Mouse (Mus musculus) NIH3T3 (cell line): ENCODE results near the gene Enpp3.

Source experiments
- DNase-seq: peaks from one replicate; pipeline ENCODE4 v3.0.0-alpha.2; 2012; ENCODE audit warnings: low read depth

Gene Enpp3

DNA sequence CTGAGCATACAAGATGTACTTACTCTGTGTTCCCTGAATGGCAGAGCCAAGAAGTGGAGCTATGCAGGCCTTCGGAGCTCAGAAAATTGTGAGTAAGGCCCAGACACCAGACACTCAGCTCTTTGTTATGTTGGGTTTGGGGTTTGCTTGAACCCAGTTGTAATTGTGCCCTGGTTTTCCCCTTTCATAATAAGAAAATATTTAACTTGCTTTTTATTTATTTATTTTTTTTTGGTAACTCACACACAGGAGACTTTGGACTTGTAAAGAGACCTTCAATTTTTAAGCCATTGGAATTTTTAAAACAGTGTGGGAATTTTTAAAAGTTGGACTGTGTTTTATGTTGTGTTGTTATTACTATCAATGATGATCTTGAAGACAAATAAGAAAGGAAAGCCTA lies at the start of gene Enpp3:
Enpp3 (minus strand) TSS at position 148 of the 400 bp plus-strand sequence.
- no peak for DNase-seq

DNA sequence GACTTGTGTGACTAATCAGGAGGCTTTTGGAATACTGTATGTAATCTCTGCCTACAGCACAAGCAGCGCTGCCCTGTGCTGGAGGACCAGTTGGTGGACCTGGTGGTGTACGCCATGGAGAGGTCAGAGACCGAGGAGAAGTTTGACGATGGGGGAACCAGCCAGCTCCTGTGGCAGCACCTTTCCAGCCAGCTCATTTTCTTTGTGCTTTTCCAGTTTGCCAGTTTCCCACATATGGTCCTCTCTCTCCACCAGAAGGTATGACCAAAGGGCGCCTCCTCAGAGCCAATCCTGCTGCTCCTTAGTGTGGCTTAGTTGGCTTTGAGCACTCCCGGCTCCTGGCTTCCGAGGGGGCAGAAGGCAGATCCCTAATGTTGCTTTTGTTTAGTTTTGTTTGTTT lies 45.7 kb upstream of the Enpp3 start:
- no peak for DNase-seq

DNA sequence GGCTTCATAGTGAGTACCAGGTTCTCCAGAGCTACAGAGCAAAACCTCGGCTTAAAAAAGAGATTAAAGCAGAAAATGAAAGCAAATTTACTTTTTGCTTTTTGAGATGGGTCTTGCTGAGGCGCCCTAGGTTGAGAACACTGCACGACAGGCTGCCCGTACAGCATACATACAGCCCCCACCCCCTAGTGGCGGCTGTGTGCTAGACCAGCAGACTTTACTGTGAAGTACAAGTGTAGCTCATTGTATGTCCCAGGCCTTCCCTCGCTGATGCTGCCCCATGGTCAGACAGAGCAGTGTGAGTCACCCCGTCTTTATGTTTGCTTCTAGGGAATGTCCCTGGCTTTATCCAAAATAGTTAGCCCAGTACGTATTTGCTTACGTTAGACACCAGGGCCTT lies 43.4 kb upstream of the Enpp3 start:
- DNase-seq, result peak; percentile 80

DNA sequence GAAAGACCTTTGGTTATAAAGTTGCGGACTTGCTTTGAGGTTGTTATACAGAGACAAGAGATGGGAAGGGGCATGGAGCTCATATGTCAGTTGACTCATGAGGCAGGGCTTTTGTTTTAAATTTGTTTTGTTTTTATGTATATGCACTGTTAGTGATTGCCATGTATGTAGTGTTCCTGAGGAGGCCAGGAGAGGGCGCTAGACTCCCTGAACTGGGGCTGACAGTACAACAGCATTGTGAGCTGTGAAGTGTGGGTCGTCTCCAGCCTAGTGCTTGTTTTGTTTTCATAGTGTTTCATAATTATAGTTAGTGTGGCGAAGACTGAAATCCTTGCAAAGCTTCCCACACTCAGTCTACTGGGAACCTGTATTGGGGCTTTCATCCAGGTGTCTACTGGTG lies 31.0 kb upstream of the Enpp3 start:
- DNase-seq, result peak; percentile 33

DNA sequence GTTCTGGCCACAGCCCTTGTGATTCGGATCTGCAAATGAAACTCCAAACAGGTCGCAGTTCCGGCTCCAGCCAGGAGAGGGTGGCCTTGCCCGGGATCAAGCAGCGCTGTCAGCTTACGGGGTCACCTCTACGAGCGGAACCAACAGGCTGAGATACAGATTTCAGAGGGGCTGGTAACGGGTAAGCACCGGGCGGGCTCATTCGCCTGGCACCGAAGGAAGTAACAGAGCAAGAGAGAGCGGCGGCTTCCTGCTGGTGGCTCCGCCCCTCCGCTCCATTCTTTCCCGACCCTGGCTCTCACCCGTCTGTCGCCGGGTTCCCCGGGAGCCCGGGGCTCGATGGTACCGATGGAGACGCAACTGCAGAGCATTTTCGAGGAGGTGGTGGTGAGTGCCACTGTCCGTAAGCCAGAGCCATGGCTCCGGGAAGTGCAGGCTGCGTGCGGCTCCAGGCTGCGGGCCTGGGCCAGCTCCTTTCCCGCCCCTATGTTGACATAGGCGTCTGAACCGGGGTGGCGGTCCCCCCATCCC lies 27.2 kb upstream of the Enpp3 start, which contains the start of gene Med23:
Med23 (plus strand) TSS at position 227 of the 531 bp plus-strand sequence.
- DNase-seq, result peak; percentile 99

DNA sequence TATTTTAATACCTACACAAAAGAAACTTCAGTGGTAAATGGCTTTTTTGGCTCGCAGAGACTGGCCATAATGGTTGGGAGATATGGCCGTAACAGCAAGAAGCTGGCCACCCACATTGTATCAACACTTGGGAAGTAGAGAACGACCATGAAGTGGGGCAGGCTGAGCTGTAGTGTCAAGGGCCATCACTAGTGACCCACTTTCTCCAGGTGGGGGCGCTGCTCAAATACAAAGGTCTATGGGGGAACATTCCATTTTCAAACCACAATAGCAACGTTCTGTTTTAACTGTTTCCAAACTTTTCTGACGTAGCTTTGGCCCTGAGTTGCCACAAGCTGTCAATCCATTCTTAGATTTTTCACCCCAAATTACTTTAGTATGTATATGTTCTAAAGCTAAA lies 21.8 kb upstream of the Enpp3 start:
- DNase-seq, result peak; percentile 9

DNA sequence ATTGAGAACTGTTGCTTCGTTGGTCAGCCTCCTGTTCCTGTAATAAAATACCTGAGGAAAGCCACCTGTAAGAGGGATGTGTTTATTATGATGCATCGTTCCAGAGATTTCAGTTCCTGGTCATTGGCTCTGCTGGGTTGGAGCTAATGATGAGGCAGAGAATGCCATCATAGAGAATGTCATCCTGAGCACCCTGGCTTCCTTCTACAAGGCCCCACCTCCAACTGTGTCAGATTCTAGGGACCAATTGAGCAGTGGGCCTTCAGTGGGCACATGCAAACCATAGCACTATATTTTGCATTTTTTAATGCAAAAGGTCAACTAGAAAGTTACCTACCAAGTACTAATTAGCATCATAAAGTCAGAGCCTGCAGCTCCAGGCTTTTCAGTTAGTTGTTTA lies 20.5 kb upstream of the Enpp3 start:
- no peak for DNase-seq

DNA sequence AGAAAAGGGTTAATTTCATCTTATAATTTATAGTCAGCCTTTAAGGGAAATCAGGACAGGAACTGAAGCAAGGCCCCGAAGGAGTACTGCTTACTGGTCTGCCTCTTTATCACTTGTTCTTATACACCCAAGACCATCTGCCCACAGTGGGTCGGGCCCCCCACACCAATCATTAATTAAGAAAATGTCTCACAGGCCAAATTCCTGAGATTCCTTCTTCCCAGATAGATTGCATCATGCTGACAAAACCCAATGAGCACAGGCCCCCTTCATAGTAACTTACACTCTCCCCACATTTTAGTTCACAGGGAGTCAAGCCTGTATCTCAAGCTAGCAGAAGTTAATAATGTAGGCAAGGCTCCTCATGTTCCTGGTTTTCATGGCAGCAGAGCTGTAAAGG lies 625 bp downstream of the Enpp3 start:
- peak; percentile 18 for DNase-seq

DNA sequence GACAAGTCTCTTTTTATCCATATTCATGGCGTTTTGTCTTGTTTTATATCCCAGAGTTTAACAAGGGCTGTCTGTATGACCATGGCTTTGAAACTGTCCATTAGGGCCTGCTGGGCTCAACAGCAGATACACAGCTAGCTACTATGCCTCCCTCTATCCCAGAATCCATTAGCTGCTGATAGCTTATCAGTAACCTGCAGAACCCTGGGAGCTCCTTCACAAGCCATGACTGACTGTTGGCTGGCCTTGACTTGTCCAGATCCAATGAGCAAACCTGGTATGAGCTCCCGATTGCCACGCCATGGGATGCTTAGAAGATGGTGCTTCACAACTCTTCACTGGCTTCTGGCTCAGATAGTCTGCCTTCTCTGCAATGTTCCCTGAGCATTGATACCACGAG lies 1.8 kb downstream of the Enpp3 start:
- DNase-seq, result no peak

DNA sequence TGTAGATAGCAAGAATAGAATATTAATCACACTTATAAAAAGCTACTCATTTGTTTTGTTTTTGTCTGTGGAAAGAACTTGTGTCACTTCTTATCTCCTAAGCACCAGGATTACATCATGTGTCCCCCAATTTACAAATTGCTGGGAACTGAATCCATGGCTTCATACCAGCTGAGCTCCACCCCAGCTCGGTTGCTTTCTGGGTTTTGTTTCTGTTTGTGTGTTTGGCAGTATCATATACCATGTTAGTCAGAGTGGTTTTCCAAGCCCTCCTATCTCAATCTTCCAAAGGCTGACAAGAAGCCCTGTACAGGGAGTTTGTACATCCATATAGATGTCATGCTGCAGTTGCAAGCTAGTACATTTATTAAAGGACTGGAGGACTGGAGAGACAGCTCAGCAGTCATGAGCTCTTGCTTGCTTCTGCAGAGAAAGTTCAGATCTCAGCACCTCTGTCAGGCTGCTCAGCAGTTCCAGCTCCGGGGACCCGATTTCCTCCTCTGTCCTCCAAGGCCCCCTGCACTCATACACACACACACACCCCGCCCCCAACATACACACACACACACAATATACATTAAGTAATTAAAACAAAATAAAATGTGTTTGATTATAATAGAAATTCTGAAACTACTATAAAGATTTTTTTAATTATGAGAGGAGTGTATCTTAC lies 6.1 kb downstream of the Enpp3 start:
- peak; percentile 74 for DNase-seq

DNA sequence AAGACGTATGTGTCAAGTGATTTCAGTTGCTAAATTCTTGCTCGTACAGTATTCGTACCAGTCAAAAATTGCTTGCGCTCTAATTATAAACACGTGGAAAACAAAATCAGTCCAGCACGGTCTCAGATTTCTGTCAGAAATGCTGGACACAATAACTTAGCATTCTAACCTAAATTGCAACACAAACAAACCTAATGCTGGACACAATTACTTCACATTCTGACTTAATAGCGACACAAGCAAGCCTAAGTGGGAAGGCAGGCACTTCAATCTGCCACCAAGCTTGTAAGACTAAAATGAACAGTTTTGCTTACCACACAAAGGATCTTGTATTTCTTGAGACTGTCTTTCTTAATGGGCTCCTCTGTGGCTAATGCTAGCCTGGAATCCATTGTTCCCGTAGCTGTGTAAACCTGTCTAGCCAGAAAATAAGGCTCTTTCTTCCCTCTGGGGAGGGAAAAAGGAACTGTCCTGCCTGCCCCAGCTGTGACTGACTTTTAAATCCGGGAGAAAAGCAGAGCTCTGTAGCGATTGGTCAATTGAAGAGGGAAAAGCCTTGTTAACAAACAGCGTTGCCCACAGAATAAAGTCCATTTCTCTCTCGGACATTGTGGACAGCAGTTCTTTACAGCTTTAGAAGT lies 6.8 kb downstream of the Enpp3 start:
- DNase-seq, result peak; percentile 70

DNA sequence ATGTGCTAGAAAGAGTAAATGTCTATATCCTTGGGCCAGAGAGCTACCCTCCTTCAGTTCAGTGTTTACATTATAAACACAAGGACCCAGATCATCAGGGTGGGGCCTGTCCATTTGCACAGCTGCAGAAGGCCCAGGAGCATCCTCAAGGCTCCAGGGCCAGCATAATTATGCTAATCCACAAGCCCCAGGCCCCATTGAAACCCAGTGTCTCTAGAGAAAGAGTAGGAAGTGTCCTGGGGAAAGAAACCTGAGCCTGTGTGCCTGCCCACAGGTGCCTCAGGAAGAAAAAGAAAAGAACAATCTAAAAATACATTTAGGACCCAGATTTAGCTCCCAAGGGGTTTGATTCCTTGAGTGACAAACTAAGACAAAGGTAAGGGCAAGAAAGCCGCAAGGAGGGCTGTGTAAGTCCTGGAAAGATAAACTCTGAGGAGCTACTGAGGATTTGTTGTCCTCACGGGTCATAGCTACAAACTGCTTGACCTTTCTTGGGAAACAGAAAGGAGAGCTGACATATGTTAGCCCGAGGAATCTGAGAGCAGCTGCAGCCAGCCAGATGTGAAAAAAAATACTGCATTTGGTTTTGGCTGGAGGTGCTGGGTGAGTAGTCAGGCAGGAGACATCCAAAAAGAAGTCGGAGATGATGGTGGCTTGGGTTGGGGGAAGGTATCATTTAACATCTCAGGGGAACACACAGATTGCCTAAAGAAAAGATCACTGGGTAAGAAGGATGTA lies 7.8 kb downstream of the Enpp3 start:
- DNase-seq, result peak; percentile 73

DNA sequence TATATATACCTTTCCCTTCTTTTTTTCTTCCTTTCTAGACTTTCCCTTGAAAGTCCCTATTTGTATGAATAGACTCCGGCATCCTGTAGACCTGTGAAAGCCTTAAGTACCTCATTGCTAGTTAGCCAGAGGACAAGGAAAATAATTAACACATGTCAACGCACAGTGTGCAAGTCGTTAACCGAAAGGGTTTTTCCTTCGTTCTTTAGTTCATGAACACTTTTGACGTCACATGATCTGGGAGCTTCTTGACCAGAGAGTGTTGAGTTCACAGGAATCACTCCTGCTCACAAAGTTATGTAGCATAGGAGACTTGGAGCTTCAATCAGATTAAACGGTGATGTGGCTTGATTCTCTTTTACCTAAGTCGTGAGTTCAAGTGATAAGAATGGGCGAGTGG lies 10.3 kb downstream of the Enpp3 start:
- DNase-seq, result no peak

DNA sequence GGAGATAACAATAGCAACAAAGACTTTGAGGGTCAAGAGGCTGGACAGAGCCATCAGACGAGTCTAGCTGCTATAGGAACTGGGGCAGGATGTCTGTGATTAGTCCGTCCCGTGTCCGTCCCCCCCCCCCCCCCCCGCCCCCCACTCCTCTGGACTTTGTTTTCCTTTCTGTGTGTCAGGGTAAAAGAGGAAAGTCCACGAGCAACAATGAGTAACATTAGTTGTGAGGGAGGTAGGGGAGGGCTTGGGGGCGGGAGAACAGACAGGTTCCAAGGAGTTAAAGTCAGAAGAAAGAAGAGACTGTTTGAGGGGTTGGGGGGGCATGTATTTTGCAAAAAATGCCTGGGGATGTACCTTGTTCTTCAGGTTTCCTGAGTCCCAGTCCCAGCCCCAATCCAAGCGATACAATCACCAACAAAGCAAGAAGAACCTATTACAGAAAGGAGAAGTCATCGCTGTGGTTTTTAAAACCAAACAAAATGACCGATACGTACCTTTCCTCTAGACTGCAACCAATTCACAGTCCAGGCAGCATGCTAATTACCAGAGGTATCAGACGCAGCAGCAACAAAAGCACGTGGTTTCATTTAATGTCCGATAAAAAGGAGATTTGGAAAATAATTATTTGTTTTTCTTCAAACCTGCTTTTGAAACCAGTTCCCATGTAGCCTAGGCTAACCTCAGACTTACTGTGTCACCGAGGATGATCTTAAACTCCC lies 11.1 kb downstream of the Enpp3 start:
- DNase-seq, result no peak

DNA sequence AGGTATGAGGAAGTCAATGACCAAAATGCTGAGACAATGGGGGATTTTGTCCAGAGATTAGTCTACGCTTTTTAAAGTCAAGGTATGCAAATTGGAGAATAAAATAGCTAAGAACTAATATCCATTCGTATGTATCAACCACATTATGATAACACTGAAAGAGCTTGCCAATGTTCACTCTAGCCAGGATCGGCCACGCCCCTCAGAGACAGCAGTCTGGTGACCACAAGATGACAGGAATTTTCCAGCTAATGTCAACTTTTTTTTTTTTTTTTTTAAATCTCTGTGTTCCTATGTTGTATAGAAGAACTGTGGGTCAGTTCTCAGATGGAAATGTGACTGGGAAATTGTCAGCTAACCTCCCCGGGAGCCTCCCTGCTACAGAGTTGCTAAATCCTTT lies 12.2 kb downstream of the Enpp3 start:
- peak; percentile 54 for DNase-seq

DNA sequence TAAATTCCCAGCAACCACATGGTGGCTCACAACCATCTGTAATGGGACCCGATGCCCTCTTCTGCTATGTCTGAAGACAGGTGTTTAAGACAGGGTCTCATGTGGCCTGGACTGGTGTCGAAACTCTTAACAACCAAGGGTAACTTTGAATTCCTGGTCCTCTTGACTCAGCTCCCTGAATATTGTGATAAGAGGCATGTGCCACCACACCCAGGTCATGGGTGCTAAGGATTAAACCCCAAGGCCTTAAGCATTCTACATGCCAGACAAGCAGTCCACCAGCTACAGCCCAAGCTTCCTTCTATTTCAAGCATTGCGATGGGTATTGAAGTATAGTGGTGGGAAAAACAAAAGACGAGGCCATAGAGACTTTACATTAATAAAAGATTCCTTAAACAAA lies 14.5 kb downstream of the Enpp3 start:
- no peak for DNase-seq

DNA sequence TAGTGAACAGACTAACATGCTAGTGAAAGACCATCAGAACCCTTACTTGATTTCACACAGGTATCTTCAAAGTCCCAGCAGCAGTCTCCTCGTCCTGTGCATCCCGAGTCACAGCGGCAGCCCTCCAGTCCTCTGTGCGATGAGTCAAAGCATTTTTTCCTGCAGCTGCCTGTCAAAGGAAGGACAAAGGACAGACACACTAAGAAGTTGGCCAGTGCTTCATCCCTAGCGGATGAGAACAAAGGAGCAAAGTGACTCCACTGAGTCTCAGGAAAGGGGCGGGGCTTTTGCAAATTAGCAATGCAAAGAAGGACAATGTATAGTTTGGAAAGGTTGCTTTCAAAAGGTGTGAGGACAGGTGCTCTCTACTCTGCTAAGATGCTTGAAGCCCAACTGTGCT lies 16.5 kb downstream of the Enpp3 start:
- DNase-seq, result no peak

DNA sequence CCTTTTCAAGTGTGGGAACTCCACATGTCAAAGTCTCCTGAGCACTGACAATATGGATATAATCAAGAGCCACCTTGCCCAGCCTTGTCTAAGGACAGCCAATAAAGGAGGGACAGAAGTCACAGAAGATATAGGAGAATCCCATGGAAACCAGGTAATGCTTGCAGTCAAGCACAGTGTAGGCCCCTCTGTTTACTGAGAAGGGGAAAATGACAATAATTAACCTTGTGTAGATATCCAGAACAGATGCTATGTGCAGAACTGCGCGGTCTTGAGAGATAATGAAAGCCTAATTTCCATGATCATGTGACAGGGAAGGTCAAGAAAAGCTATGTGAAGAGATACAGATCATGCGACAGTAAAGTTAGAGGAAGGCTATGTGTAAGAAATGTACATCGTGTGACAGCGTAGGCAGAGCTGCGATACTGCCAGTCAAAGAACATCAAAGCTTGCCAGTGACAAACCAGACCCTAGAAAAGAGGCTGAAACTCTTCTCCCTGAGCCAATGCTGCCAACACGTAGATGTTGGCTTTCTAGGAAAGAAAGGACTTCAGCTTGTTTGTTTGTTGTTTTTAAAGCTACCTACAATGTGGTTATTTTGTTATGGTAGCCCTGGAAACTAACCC lies 17.1 kb downstream of the Enpp3 start:
- DNase-seq, result no peak

DNA sequence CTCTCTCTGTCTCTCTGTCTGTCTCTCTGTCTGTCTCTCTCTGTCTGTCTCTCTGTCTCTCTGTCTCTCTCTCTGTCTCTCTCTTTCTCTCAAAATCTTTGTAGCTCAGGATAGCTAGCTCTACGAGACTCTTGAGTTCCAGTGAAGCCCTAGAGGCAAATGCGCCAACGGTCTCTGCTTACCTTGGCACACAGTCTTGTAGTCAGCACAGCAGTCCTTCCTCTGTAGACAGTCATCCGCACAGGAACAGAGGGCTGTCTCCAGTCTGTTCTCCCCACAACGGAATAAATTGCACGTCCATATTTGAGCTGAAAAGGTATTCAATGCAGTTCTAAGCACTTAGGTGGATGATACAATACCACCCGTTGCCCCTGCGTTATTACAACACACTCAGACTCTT lies 18.0 kb downstream of the Enpp3 start:
- no peak for DNase-seq

DNA sequence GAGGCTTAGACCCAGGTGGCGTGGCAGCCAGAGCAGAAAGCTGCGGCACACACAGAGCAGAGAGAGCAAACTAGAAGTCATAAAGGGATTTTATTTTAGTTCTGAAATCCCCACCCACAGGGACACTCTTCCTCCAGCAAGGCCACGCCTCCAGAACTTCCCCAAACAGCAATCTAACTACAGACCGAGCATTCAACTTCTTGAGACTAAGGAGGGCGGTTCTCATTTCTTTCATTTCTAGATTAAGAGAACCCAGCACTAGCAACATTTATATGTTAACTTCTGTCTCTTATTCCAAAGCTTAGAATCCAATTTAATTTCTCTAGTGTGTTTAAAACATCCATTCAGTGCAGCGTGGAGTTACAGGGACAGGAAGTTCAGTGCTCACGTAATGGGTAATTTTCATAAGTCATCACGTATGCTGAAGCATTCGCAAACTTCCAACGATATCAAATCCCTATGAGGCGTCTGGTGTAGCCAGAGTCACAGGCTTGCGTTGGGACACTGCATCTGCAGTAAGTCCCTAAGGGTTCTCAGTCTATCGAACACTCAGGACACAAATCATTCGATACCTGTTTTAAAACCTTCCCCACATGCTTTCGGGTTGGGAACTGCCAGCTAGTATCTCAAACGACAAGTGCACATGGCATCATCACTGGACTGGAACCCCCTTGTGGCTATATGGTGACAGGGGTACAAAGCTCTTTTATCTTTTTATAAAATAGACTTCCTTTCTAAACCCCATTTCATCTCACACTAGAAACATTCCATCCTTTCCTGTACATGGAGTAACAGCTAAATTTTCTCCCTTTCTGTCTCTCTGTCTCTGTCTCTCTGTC lies 18.7 kb downstream of the Enpp3 start:
- peak; percentile 34 for DNase-seq

DNA sequence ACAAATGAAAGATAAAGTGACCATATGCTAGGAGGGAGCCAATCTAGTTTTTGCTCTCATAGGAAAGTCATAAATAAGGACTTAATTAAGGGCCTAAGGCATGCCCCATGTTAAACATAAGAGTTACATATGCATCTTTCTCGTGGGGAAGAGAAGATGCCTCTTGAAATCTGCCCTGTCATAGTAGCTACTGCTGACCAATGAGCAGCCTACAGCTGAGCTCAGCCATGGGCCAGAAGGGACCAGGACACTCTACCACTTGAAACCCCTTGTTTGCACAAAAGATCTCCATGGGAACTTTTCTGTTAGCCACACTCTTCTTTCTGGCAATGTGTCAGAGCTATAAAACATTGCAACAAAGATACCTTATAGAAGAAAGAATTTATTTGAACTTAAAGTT lies 19.4 kb downstream of the Enpp3 start:
- peak; percentile 54 for DNase-seq
